Mouse (Mus musculus) neural tube, embryonic 11.5 days (tissue): Measurements from ENCODE around the gene Prkcg. TPM values are rescaled to one million over a fixed set of nuclear protein-coding genes. Genes with fewer than 3 reads are reported as not detected.

Experiments used
- ATAC-seq: fragments of 200-750 bp; cut with Nextera tagmentation; 2 replicates; pipeline ENCODE4 v1.8.0; 2017; ENCODE audit warnings: moderate number of reproducible peaks, mild to moderate bottlenecking, moderate TSS enrichment, moderate library complexity; ENCODE audit not compliant: insufficient read depth, low FRiP score, low TSS enrichment
- DNase-seq: peaks from one replicate; pipeline ENCODE4 v3.0.0-alpha.2; 2015; ENCODE audit warnings: low spot score
- H3K27ac ChIP-seq: fragments of 300-500 bp; sonication (generic); 2 replicates; pipeline ENCODE4 v1.5.1; 2014; ENCODE audit warnings: low read depth, mild to moderate bottlenecking, low read length
- H3K27me3 ChIP-seq: fragments of 300-500 bp; sonication (generic); 2 replicates; pipeline ENCODE4 v1.6.1; 2014; ENCODE audit warnings: mild to moderate bottlenecking, low read length, mixed read lengths; ENCODE audit not compliant: control insufficient read depth, insufficient read depth
- H3K36me3 ChIP-seq: fragments of 300-500 bp; sonication (generic); 2 replicates; pipeline ENCODE4 v1.6.1; 2014; ENCODE audit warnings: mild to moderate bottlenecking, low read length, moderate library complexity, mixed read lengths; ENCODE audit not compliant: control insufficient read depth, insufficient read depth
- H3K4me1 ChIP-seq: fragments of 300-500 bp; sonication (generic); 2 replicates; pipeline ENCODE4 v1.6.1; 2014; ENCODE audit warnings: low read length, mixed read lengths; ENCODE audit not compliant: control insufficient read depth, insufficient read depth
- H3K4me2 ChIP-seq: fragments of 300-500 bp; sonication (generic); 2 replicates; pipeline ENCODE4 v1.6.1; 2014; ENCODE audit warnings: low read depth, mild to moderate bottlenecking, moderate library complexity
- H3K4me3 ChIP-seq: fragments of 300-500 bp; sonication (generic); 2 replicates; pipeline ENCODE4 v1.5.1; 2014; ENCODE audit warnings: low read depth, low read length
- H3K9ac ChIP-seq: fragments of 300-500 bp; sonication (generic); 2 replicates; pipeline ENCODE4 v1.6.1; 2014; ENCODE audit warnings: mild to moderate bottlenecking, low read length
- H3K9me3 ChIP-seq: fragments of 300-500 bp; sonication (generic); 2 replicates; pipeline ENCODE4 v1.6.1; 2016; ENCODE audit warnings: low read length; ENCODE audit not compliant: control insufficient read depth
- WGBS: fragments of 180-500 bp; shearing (Covaris S2); extraction: QIAGEN DNeasy Blood & Tissue Kit; methylation state at CpG from one replicate; pipeline ENCODE4 v1.1.7; 2014; 5-methylcytosine and 5-hydroxymethylcytosine counted together
- polyA plus RNA-seq: library from polyadenylated mRNA; unstranded; fragments of >200 nt; fragmentation: Nextera tagmentation; extraction: Ambion mirVana; gene quantifications from 2 replicates; pipeline ENCODE4 v1.2.1, GENCODE M21; 2014

Gene Prkcg
- polyA plus RNA-seq, 1 experiment from 2014 or later, result 0.77 TPM

DNA sequence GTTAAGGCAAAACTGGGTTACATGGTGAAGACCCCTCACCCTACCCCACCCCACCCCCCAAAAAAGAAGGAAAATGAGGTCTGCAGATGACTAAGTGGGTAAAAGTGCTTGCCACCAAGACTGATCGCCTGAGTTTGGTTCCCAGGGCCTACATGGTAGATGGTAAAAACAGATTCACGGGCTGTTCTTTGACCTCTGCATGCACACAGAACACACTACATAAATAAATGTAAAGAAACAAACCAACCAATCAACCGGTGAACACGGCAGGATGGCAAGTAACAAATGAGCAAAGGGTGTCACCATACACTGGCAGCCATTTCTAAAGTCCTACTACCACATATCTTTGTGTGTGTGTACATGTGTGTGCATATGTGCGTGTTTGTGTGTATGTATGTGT, 59.3 kb downstream of the Prkcg start:
- no peak overlapping the region for H3K9ac ChIP-seq
- H3K36me3 ChIP-seq, result peaks cover 4% of the 10 kb centered on the region
- H3K4me3 ChIP-seq, result no peak overlapping the region
- H3K4me2 ChIP-seq, result no peak overlapping the region
- H3K27me3 ChIP-seq, result no peaks in the 10 kb centered on the region
- 62% methylated on average over 5 of the region's 5 CpGs for WGBS
- DNase-seq (no peak), ATAC-seq (no peak)
- H3K27ac ChIP-seq, result no peak overlapping the region
- H3K9me3 ChIP-seq, result no peaks in the 10 kb centered on the region
- no peaks in the 10 kb centered on the region for H3K4me1 ChIP-seq

DNA sequence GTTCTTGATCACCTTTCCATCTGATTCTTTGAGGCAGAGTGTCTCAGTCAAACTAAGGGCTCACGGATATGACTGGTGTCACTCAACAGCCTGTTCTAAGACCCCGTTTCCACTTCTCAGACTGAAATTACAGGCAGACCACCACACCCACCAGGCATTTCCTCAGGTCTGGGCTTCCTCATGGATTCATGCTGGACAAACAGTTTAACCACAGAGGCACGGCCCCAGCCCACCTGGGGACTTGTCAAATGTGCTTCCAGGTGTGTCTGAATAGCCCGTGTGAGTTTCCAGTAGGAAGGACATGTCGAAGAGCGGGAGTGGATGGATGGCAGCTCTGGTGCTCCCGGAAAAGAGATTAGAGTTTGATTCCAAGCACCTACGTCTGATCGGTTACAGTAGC, 60.8 kb downstream of the Prkcg start:
- H3K9me3 ChIP-seq, result no peaks in the 10 kb centered on the region
- H3K27ac ChIP-seq, result no peak overlapping the region
- no peaks in the 10 kb centered on the region for H3K27me3 ChIP-seq
- peaks cover 4% of the 10 kb centered on the region for H3K36me3 ChIP-seq
- WGBS, result 91% methylated on average over 9 of the region's 9 CpGs
- H3K9ac ChIP-seq, result no peak overlapping the region
- no peak for ATAC-seq
- DNase-seq, result no peak
- no peak overlapping the region for H3K4me3 ChIP-seq
- no peak overlapping the region for H3K4me2 ChIP-seq
- H3K4me1 ChIP-seq, result no peaks in the 10 kb centered on the region

DNA sequence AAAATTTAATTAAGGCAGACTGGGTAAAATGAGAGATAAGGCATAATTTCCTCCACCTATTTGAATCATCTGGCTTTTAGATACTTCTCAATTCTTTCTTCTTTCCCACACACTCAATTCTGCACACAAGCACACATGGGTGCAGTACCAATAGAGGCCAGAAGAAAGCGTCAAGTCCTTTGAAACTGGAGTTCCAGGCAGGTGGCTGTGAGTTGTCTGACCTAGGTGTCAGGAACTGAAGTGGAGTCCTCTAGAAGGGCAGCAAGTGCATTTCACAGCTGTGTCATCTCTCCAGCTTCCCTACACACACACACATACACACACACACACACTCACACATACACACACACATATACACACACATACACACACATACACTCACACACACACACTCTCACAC, 62.6 kb downstream of the Prkcg start:
- ATAC-seq (no peak), DNase-seq (no peak)

DNA sequence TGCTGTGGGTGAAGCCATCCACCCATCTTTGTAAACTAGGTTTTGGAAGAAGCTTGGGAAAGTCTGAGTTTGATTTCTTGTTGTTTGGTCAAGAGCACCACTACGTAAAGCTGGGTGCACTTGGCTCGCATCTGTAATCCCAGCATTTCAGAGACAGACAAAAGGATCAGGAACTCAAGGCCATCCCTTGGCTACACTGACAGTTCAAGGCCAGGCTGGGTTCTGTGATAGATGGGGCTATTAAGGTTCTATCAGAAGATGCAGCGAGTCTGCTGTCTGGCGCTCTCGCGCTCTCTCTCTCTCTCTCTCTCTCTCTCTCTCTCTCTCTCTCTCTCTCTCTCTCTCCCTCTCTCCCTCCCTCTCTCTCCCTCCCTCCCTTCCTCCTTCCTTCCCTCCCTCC, 65.9 kb downstream of the Prkcg start:
- Histone ChIP-seq H3K27me3 (no peaks in the 10 kb centered on the region), H3K4me3 (no peak overlapping the region), H3K9me3 (no peaks in the 10 kb centered on the region), H3K36me3 (peaks cover 6% of the 10 kb centered on the region), H3K4me1 (no peaks in the 10 kb centered on the region), H3K4me2 (no peak overlapping the region), H3K27ac (no peak overlapping the region), H3K9ac (no peak overlapping the region)
- ATAC-seq (no peak), DNase-seq (no peak)
- 93% methylated on average over 6 of the region's 6 CpGs for WGBS

More for the DNA sequence above, 62.6 kb downstream of the Prkcg start:
- no peaks in the 10 kb centered on the region for H3K9me3 ChIP-seq
- no peak overlapping the region for H3K27ac ChIP-seq
- H3K27me3 ChIP-seq, result no peaks in the 10 kb centered on the region
- no peak overlapping the region for H3K4me2 ChIP-seq
- 93% methylated on average over 1 of the region's 1 CpGs for WGBS
- H3K9ac ChIP-seq, result no peak overlapping the region
- H3K36me3 ChIP-seq, result peaks cover 4% of the 10 kb centered on the region
- no peak overlapping the region for H3K4me3 ChIP-seq
- H3K4me1 ChIP-seq, result no peaks in the 10 kb centered on the region

DNA sequence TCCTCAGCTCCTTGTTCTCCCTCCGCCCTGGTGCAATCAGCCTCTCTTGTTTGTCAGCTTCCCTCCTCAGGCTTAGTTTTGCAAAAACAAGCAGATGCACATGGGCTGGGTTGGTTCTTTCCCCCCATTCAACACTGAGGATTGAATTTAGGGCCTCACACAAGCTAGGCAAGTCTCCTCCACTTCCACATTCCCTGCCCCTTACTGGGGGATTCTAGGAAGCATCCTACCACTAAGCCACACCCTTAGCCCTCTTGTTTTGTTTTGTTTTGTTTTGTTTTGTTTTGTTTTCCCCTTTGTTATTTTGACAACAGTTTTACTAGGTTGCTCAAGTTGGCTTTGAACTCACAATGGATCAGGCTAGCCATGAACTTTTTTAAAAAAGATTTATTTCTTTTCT, 71.7 kb downstream of the Prkcg start:
- no peak overlapping the region for H3K9ac ChIP-seq
- ATAC-seq, result no peak
- H3K27ac ChIP-seq, result no peak overlapping the region
- H3K4me1 ChIP-seq, result no peaks in the 10 kb centered on the region
- peaks cover 3% of the 10 kb centered on the region; the same call in 1 of the 2 replicates for H3K36me3 ChIP-seq
- H3K4me3 ChIP-seq, result no peak overlapping the region
- no peak overlapping the region for H3K4me2 ChIP-seq
- no peaks in the 10 kb centered on the region for H3K27me3 ChIP-seq
- no peaks in the 10 kb centered on the region for H3K9me3 ChIP-seq
- WGBS, result 79% methylated on average over 1 of the region's 1 CpGs
- DNase-seq, result no peak

DNA sequence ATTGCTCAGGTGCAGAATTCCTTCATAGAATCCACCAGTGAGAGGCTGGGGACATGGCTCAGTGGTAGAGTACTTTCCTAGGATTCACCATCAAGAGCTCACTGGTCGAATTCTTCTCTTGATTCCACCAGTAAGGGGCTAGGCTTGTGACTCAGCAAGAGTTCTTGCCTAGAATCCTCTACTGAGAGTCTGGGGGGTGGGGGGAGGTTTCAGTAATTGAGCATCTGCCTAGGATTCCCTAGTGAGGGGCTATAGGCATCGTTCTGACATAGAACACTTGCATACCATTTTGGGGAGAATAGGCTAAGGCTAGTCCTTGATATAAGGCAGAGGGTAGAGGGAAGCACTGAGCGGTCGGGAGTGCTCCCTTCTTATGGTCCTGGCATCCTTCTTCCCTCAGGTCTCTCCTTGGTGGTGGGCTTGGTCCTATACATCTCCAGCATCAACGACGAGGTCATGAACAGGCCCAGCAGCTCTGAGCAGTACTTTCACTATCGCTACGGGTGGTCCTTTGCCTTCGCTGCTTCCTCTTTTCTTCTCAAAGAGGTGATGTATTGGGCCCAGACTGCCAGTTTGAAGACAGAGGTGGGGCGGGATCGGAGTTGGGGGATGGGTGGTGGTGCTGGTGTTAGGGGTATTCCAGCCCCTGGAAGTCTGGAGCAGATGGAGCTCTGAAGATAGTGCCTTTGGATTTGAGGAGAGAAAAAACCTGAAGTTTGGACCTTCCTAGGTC, 76.7 kb downstream of the Prkcg start:
- Histone ChIP-seq H3K36me3 (no peaks in the 10 kb centered on the region; the same call in 1 of the 2 replicates), H3K9ac (no peak overlapping the region), H3K27ac (no peak overlapping the region), H3K27me3 (peaks cover 6% of the 10 kb centered on the region), H3K4me3 (no peak overlapping the region), H3K4me1 (no peaks in the 10 kb centered on the region), H3K4me2 (no peak overlapping the region), H3K9me3 (no peaks in the 10 kb centered on the region)
- DNase-seq (no peak), ATAC-seq (no peak)
- 32% methylated on average over 11 of the region's 11 CpGs for WGBS

DNA sequence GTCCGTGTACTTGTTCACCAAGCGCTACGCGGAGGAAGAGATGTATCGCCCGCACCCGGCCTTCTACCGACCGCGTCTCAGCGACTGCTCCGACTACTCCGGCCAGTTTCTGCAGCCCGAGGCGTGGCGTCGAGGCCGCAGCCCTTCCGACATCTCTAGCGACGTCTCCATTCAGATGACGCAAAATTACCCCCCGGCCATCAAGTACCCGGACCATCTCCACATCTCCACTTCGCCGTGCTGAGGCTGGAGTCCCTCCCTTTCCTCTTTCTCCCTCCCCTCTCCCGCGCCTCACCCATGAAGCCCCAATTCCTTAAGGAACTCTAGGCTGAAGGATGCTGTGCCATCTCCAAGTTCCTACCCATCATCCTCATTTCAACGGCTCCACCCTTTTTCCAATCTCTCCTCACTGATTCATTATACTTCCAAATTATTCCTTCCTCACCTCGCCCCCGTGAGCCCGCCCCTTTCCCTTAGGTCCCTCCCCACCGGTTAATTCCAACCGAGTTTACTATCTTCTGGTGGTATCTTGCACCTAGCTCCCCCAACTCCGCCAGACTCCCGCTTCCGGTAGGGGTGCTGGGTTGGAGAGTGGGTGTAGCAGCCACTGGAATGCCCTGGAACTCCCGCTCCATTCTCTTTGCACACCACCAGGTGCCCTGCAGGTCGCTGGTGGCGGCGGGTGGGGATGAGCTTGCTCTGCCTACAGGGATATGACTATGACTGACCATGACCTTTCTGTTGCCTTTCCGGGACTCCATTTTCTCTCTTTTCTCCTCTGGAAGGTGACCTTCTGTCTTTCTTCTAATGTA, 77.9 kb downstream of the Prkcg start:
- no peak overlapping the region for H3K9ac ChIP-seq
- no peak for DNase-seq
- no peaks in the 10 kb centered on the region; the same call in 1 of the 2 replicates for H3K36me3 ChIP-seq
- H3K9me3 ChIP-seq, result no peaks in the 10 kb centered on the region
- no peaks in the 10 kb centered on the region for H3K4me1 ChIP-seq
- no peak overlapping the region for H3K4me3 ChIP-seq
- no peak for ATAC-seq
- H3K4me2 ChIP-seq, result no peak overlapping the region
- H3K27me3 ChIP-seq, result peaks cover 6% of the 10 kb centered on the region
- H3K27ac ChIP-seq, result no peak overlapping the region
- WGBS, result 11% methylated on average over 42 of the region's 42 CpGs

DNA sequence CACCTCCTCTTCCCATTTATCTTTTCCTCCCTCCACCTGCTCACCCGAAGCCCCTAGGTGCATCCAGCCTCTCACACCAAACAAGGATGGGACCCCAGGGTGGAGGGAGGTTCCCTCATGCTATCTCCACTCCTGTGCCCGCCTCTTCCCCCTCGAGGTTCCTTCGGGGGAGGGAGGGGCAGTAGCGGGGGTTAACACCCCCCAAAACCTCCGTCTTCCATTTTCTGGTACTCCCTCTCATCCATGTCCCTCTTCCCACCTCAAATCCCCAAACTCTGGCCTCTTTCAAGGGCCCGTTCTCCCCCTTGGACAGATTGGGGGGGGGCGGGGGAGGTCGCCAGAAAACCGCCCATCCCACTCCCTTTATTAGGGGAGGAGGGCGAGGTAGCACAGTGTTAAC, 78.6 kb downstream of the Prkcg start:
- 16% methylated on average over 10 of the region's 11 CpGs for WGBS

DNA sequence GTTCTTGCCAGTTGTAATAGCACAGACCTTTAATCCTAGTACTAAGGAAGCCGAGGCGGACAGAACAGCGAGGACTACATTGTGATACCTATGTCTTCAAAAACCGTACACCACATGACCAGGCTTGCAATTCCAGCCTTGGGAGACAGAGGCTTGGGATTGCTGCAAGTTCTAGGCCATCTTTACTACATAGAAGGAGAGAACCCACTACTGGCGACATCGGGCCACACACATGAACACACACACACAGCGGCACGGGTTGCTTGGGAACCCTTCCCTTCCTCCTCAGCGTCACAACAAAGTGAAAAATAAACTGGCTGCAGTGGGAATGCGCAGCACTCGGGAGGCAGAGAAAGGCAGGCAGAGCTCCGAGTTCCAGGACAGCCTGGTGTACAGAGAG, 79.3 kb downstream of the Prkcg start:
- ATAC-seq, result no peak
- Histone ChIP-seq H3K4me2 (no peak overlapping the region), H3K9me3 (no peaks in the 10 kb centered on the region), H3K27ac (no peak overlapping the region), H3K4me1 (no peaks in the 10 kb centered on the region), H3K27me3 (peaks cover 6% of the 10 kb centered on the region), H3K9ac (no peak overlapping the region), H3K4me3 (no peak overlapping the region), H3K36me3 (no peaks in the 10 kb centered on the region)
- DNase-seq, result peak; percentile 23
- 31% methylated on average over 12 of the region's 12 CpGs for WGBS

More for the DNA sequence above, 78.6 kb downstream of the Prkcg start:
- Histone ChIP-seq H3K27me3 (peaks cover 6% of the 10 kb centered on the region), H3K9me3 (no peaks in the 10 kb centered on the region), H3K4me3 (no peak overlapping the region), H3K36me3 (no peaks in the 10 kb centered on the region), H3K4me2 (no peak overlapping the region), H3K4me1 (no peaks in the 10 kb centered on the region), H3K9ac (no peak overlapping the region), H3K27ac (no peak overlapping the region)
- no peak for DNase-seq
- no peak for ATAC-seq
